Mouse (Mus musculus): ENCODE measurements around the gene Fbxl17. TPM values are rescaled to one million over a fixed set of nuclear protein-coding genes. Genes with fewer than 3 reads are reported as not detected.

Gene Fbxl17
- polyA plus RNA-seq, 1 experiment from 2014 or later: 6.1 TPM

DNA sequence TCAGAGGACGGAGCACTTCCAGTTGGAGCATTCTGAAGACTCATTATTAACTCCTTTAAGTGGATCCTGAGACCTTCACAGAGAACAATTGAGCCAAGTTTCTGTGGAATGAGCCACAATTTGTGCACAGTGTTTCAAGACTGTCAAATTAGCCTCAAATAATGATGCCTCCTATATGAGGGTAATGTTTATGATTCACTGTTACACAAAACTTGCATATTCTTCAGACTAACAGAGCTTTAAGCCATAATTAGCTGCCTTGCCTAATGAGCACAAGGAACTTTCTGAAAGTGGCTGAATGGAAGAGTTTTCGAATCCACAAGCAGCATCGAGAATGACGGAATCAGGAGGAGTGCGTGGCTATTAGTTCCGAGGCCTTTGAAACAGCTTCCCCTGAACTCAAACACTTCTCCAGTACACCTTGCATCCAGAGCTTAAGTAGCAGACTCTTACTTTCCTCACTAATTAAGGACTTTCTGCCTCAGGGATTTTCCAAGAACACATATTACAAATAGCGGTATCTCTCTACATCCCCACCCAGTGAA, 389.5 kb downstream of the Fbxl17 start:
- Histone ChIP-seq H3K9me3 (no peaks in the 10 kb centered on the region), H3K4me2 (no peak overlapping the region), H3K27ac (no peak overlapping the region), H3K27me3 (no peaks in the 10 kb centered on the region), H3K36me3 (no peaks in the 10 kb centered on the region), H3K9ac (no peak overlapping the region), H3K4me1 (no peaks in the 10 kb centered on the region), H3K4me3 (no peak overlapping the region)
- no peak for ATAC-seq (ENCODE audit: borderline replicate concordance, extremely low read depth, low FRiP score, low TSS enrichment)
- 88% methylated on average over 7 of the region's 7 CpGs for WGBS

DNA sequence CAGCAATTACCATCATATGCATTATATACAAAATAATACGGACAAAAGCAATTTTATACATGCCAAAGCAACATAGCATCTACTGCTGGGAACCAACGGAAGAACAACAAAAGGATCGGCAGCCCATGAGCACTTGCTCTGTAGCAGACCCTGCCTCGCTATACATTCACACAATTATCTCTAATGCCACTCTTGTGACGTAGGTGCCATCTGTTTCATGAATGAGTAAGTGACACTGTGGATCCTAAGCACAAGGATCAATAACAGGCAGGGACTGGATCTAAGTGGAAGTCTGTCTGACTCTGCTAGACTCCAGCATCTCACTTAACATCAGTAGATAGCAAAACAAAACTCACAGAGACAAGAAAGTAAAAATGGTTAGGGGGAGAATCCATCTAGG, 391.8 kb downstream of the Fbxl17 start:
- WGBS: 86% methylated on average over 5 of the region's 5 CpGs
- ATAC-seq (ENCODE audit: borderline replicate concordance, extremely low read depth, low FRiP score, low TSS enrichment): no peak
- Histone ChIP-seq H3K36me3 (no peaks in the 10 kb centered on the region), H3K4me1 (no peaks in the 10 kb centered on the region), H3K4me3 (no peak overlapping the region), H3K9ac (no peak overlapping the region), H3K27me3 (no peaks in the 10 kb centered on the region), H3K4me2 (no peak overlapping the region), H3K27ac (no peak overlapping the region), H3K9me3 (no peaks in the 10 kb centered on the region)

DNA sequence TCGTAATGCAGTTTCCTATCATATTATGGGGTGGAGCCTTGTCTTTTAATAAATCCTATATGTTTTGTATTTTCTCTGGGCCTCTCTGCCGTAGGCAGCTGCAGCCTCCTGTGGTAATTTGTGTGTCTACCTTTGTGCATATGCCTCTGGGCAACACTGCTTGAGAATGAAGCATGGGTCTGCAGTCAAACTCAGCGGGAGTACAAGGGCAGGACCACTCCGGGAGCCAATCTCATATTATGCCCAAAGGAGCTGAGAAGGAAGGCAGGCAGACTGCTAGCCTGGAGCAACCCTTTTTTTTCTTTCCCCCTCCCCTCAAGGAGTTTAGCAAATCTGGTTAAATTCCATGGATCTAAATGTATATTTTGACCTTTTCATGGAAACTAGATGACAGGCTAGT, 392.3 kb downstream of the Fbxl17 start:
- no peaks in the 10 kb centered on the region for H3K4me1 ChIP-seq
- no peaks in the 10 kb centered on the region for H3K36me3 ChIP-seq
- H3K9ac ChIP-seq: no peak overlapping the region
- H3K4me2 ChIP-seq: no peak overlapping the region
- H3K9me3 ChIP-seq: no peaks in the 10 kb centered on the region
- ATAC-seq (ENCODE audit: borderline replicate concordance, extremely low read depth, low FRiP score, low TSS enrichment): no peak
- 82% methylated on average over 4 of the region's 4 CpGs for WGBS
- no peak overlapping the region for H3K27ac ChIP-seq
- H3K4me3 ChIP-seq: no peak overlapping the region
- no peaks in the 10 kb centered on the region for H3K27me3 ChIP-seq

DNA sequence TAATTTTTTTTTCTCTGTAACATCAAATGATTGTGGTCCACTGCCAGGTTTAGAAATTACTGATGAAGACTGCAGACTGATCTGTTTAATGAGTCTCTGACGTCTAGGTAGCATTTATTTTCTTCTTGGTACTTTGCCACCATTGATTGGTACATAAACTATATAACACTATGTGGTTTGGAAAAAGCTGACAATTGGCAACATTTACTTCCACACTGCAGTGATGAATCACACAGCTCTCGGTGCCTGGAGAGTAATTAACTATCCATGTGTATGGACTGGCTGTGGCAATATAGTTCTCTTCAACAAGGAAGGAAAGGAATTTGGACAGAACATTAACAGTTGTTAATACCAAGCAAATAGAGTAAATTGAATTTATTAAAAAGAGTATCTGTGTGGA, 404.3 kb downstream of the Fbxl17 start:
- Histone ChIP-seq H3K36me3 (no peaks in the 10 kb centered on the region), H3K27ac (no peak overlapping the region), H3K4me2 (no peak overlapping the region), H3K4me3 (no peak overlapping the region), H3K27me3 (no peaks in the 10 kb centered on the region), H3K4me1 (no peaks in the 10 kb centered on the region), H3K9me3 (no peaks in the 10 kb centered on the region), H3K9ac (no peak overlapping the region)
- WGBS: 54% methylated on average over 2 of the region's 2 CpGs
- no peak for ATAC-seq (ENCODE audit: borderline replicate concordance, extremely low read depth, low FRiP score, low TSS enrichment)

DNA sequence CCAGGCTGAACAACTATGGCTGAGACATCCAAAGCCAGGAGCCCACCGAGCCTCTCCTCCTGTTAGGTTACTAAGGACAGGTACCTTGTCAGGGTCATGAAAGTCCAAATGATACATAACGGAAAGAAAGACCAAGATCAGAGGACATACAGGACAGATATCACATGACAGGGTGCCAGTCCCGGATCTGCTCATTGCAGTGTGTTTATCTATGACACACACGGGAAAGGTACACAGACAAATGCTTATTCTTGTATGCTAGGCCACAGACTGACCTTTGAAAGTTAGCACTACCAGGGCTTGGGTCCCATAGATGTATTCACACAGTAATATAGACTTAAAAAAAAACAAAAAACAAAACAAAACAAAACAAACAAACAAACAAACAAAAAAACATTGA, 404.8 kb downstream of the Fbxl17 start:
- WGBS: 54% methylated on average over 4 of the region's 4 CpGs
- Histone ChIP-seq H3K4me1 (no peaks in the 10 kb centered on the region), H3K36me3 (no peaks in the 10 kb centered on the region), H3K4me3 (no peak overlapping the region), H3K9me3 (no peaks in the 10 kb centered on the region), H3K27ac (no peak overlapping the region), H3K9ac (no peak overlapping the region), H3K4me2 (no peak overlapping the region), H3K27me3 (no peaks in the 10 kb centered on the region)
- ATAC-seq (ENCODE audit: borderline replicate concordance, extremely low read depth, low FRiP score, low TSS enrichment): no peak

DNA sequence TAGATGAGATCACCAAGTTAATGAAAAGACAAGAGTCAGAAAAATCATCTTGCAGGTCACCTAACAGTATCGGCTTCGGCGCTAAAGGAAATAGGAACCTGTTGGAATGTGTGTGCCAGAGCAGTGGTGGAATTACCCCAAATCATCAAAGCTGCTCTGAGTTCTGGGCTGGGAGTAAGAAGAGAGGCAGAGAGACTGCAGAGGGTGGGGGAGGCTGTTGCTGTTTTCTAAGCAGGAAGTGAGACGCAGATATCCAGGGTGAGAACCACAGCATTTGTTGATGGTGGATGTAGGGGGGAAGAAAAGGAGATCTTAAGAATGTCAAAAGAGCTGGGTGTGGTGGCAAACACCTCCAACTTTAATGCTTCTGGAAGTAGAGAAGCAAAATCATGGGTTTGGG, 406.6 kb downstream of the Fbxl17 start:
- Histone ChIP-seq H3K9me3 (no peaks in the 10 kb centered on the region), H3K4me1 (no peaks in the 10 kb centered on the region), H3K4me3 (no peak overlapping the region), H3K4me2 (no peak overlapping the region), H3K27ac (no peak overlapping the region), H3K27me3 (no peaks in the 10 kb centered on the region), H3K9ac (no peak overlapping the region), H3K36me3 (no peaks in the 10 kb centered on the region)
- no peak for ATAC-seq (ENCODE audit: borderline replicate concordance, extremely low read depth, low FRiP score, low TSS enrichment)
- WGBS: 63% methylated on average over 4 of the region's 4 CpGs

DNA sequence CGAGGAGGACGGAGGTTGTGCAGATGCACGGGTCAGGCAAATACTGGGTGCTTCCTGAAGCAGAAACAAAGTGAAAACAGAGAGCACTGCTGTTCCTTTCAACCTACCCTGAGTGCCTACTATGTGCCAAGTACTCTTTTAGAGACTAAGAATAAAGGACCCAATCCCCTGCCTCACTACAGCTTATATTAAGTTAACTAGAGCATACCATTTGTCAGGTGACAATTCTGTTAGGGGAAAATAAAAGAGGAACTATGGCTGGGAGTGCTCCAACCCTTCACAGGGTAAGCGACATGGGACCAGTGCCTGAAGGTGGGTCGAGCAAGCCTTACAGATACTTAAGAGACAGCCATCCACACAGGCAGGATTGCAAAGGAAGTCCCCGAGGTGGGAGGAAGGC, 407.0 kb downstream of the Fbxl17 start:
- no peak for ATAC-seq (ENCODE audit: borderline replicate concordance, extremely low read depth, low FRiP score, low TSS enrichment)
- no peaks in the 10 kb centered on the region for H3K27me3 ChIP-seq
- WGBS: 74% methylated on average over 6 of the region's 6 CpGs

DNA sequence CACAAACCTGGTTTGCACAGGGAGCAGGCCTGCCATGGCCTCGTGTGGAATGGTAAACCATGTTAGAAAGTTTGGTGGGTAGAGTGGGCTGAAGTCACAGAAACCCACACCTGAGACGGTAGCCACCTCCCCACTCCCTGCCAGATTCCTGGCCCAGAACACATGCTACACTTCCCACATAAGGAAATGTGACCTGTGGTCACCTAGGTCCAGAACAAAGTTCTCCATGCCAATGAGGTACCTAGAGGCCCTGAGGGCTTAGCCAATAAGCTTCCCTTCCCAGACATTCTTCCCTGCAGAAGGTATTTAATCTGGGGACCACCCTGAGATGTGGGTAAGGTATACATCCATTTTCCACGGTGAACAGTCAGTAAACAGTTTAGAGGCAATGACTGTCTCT, 409.7 kb downstream of the Fbxl17 start:
- H3K9ac ChIP-seq: no peak overlapping the region
- no peak for ATAC-seq (ENCODE audit: borderline replicate concordance, extremely low read depth, low FRiP score, low TSS enrichment)
- H3K27me3 ChIP-seq: no peaks in the 10 kb centered on the region
- 83% methylated on average over 3 of the region's 3 CpGs for WGBS
- no peak overlapping the region for H3K4me2 ChIP-seq
- H3K4me3 ChIP-seq: no peak overlapping the region
- H3K36me3 ChIP-seq: no peaks in the 10 kb centered on the region
- no peaks in the 10 kb centered on the region for H3K4me1 ChIP-seq
- H3K27ac ChIP-seq: no peak overlapping the region
- H3K9me3 ChIP-seq: no peaks in the 10 kb centered on the region

More for the DNA sequence above, 407.0 kb downstream of the Fbxl17 start:
- Histone ChIP-seq H3K4me2 (no peak overlapping the region), H3K9ac (no peak overlapping the region), H3K4me1 (no peaks in the 10 kb centered on the region), H3K4me3 (no peak overlapping the region), H3K27ac (no peak overlapping the region), H3K36me3 (no peaks in the 10 kb centered on the region), H3K9me3 (no peaks in the 10 kb centered on the region)

DNA sequence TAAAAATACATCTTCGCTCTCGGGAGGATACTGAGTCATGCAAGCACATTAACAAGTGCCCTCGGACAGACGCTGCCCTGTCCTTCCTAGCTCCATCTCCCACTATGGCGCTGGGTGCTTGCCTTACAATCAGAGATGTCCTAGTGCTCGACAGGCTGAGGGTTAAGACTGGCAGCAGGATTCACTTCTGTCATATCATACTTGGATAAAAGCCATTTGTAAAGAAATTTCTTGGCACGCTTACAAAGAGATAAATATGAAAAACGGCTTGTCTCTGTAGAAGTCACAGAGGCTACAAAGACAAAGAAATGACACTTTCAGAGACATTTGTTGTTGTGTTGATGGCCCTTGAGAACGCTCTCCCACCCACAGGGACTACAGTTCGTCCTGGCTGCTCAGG, 412.6 kb downstream of the Fbxl17 start:
- whole genome bisulfite sequencing: 57% methylated on average over 10 of the region's 10 CpGs
- Histone ChIP-seq H3K9me3 (no peaks in the 10 kb centered on the region), H3K27ac (no peak overlapping the region), H3K36me3 (no peaks in the 10 kb centered on the region), H3K9ac (no peak overlapping the region), H3K4me2 (no peak overlapping the region), H3K27me3 (no peaks in the 10 kb centered on the region), H3K4me1 (no peaks in the 10 kb centered on the region), H3K4me3 (no peak overlapping the region)
- ATAC-seq (ENCODE audit: borderline replicate concordance, extremely low read depth, low FRiP score, low TSS enrichment): no peak

DNA sequence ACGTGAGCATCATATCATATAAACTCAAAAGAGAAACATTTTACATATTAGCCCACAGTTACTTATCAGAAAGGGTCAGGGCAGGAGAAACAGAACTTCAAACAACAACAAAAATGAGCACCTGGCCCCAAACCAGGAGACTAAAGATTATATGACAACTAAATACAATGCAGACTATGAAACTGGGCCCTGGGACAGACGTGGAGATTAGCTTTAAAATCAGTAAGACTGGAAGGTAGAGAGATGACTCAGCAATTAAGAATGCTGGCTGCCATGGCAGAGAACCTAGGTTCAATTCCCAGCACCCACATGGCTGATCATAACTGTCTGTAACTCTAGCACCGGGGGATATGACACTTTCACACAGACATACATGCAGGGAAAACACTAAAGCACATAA, 413.3 kb downstream of the Fbxl17 start:
- no peak overlapping the region for H3K4me2 ChIP-seq
- H3K4me3 ChIP-seq: no peak overlapping the region
- H3K9ac ChIP-seq: no peak overlapping the region
- H3K36me3 ChIP-seq: no peaks in the 10 kb centered on the region
- ATAC-seq (ENCODE audit: borderline replicate concordance, extremely low read depth, low FRiP score, low TSS enrichment): no peak
- no peaks in the 10 kb centered on the region for H3K4me1 ChIP-seq
- H3K27me3 ChIP-seq: no peaks in the 10 kb centered on the region
- H3K9me3 ChIP-seq: no peaks in the 10 kb centered on the region
- WGBS: 79% methylated on average over 3 of the region's 3 CpGs
- H3K27ac ChIP-seq: no peak overlapping the region

DNA sequence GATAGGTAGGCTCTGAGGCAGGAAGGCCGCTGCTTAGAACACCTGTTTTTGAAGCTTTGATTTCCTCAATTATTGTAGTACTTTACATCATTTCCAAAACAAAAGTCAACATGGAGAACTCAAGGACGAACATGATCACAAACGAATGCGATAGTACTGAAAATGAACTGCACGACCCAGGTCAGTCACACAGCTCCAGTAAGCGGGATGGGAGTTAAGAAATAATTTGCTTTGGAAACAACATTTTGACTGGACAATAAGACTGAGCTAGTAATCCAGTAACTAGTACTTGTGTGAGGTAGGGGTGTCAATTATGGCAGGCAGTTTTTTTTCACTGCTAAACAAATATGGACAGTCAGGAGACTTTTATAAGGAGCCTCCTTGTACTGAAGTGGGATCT, 414.6 kb downstream of the Fbxl17 start:
- no peak overlapping the region for H3K9ac ChIP-seq
- no peak for ATAC-seq (ENCODE audit: borderline replicate concordance, extremely low read depth, low FRiP score, low TSS enrichment)

DNA sequence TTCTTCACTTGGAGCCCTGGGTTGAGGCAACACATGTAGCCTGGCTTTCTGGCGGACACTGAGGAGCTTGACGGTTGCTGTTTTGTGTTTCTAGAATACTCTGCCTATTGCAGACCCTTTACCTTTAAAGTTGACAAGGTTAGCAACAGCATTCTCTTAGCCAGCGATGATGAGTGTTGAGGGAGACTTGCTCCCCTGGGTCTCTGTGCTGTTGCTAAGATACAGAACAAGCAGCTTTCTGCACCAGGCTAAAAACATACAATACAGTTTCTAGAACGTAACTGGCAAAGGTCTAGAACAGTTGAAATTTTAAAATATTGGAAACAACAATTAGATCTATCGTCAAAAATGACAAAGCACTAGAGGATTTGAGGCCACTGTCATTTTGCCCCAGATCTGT, 420.7 kb downstream of the Fbxl17 start:
- Histone ChIP-seq H3K36me3 (no peaks in the 10 kb centered on the region), H3K4me3 (no peak overlapping the region), H3K9me3 (no peaks in the 10 kb centered on the region), H3K27me3 (no peaks in the 10 kb centered on the region), H3K27ac (no peak overlapping the region), H3K9ac (no peak overlapping the region), H3K4me1 (peaks cover 12% of the 10 kb centered on the region), H3K4me2 (no peak overlapping the region)
- WGBS: 77% methylated on average over 5 of the region's 5 CpGs
- no peak for ATAC-seq (ENCODE audit: borderline replicate concordance, extremely low read depth, low FRiP score, low TSS enrichment)

More for the DNA sequence above, 414.6 kb downstream of the Fbxl17 start:
- Histone ChIP-seq H3K4me1 (no peaks in the 10 kb centered on the region), H3K4me2 (no peak overlapping the region), H3K9me3 (no peaks in the 10 kb centered on the region), H3K27ac (no peak overlapping the region), H3K27me3 (no peaks in the 10 kb centered on the region), H3K4me3 (no peak overlapping the region), H3K36me3 (no peaks in the 10 kb centered on the region)
- WGBS: 87% methylated on average over 6 of the region's 6 CpGs

DNA sequence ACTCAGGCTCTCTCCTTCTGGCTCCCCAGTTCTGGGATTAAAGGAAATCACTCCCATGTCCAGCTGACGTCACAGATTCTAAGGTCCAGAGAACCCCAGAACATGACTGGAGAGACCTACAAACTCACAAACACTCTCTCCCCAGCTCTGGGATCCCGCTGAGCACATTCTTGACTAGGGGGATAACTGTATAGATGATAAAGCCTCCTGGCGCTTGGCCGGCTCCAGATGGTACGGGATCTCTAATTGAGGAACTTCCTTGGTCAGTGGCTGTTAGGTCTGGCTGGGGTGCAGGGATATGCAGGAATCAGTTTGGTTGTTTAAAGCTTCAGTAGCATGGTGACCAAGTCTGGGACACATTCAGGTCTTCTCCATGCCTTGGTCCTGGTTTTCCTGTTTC, 422.3 kb downstream of the Fbxl17 start:
- 54% methylated on average over 5 of the region's 5 CpGs for WGBS
- Histone ChIP-seq H3K9me3 (no peaks in the 10 kb centered on the region), H3K9ac (no peak overlapping the region), H3K4me1 (peaks cover 12% of the 10 kb centered on the region), H3K4me3 (no peak overlapping the region), H3K27me3 (no peaks in the 10 kb centered on the region), H3K4me2 (no peak overlapping the region), H3K27ac (peak overlapping the region; percentile 19; the same call in 1 of the 2 replicates), H3K36me3 (no peaks in the 10 kb centered on the region)
- peak; percentile 23; the same call in 1 of the 2 replicates for ATAC-seq (ENCODE audit: borderline replicate concordance, extremely low read depth, low FRiP score, low TSS enrichment)
